Mouse (Mus musculus) lung, adult 2 months (tissue): Measurements from ENCODE around the gene Usp10.

ENCODE experiments used
- CTCF ChIP-seq: fragments of 200-500 bp; IDR thresholded peaks from 2 replicates; pipeline ENCODE4 v1.5.1; 2011; ENCODE audit warnings: mild to moderate bottlenecking, low read length, control low read depth; ENCODE audit not compliant: insufficient read depth
- POLR2A ChIP-seq: fragments of 200-500 bp; IDR thresholded peaks from 2 replicates; pipeline ENCODE4 v1.6.1; 2011; ENCODE audit warnings: low read depth, mild to moderate bottlenecking, control low read depth, low read length, borderline replicate concordance; ENCODE audit errors: extremely low read depth

GRCm38 (mm10) chr8:119904323-119904911, 5.7 kb upstream of the Usp10 start:
- no peak for TF ChIP-seq POLR2A
- no peak for TF ChIP-seq CTCF
